Mouse (Mus musculus) embryonic facial prominence, embryonic 13.5 days (tissue): Measurements from ENCODE around the gene Abcg4. TPM values are rescaled to one million over a fixed set of nuclear protein-coding genes. Genes with fewer than 3 reads are reported as not detected.
"Not testable (repeated sequence)": the region's sequence is repeated elsewhere in the genome, so short reads cannot be mapped to it uniquely, and the experiment has no call there.

Experiments used
- ATAC-seq: fragments of 200-750 bp; cut with Nextera tagmentation; 2 replicates; pipeline ENCODE4 v1.8.0; 2017; ENCODE audit warnings: low read depth; ENCODE audit not compliant: insufficient number of reproducible peaks, insufficient read depth, low FRiP score, low TSS enrichment
- H3K27ac ChIP-seq: fragments of 300-500 bp; sonication (generic); 2 replicates; pipeline ENCODE4 v1.5.1; 2015; ENCODE audit warnings: moderate library complexity, mild to moderate bottlenecking, inconsistent platforms
- H3K27me3 ChIP-seq: fragments of 300-500 bp; sonication (generic); 2 replicates; pipeline ENCODE4 v1.6.1; 2015; ENCODE audit warnings: mild to moderate bottlenecking, inconsistent platforms
- H3K36me3 ChIP-seq: fragments of 300-500 bp; sonication (generic); 2 replicates; pipeline ENCODE4 v1.6.1; 2015; ENCODE audit warnings: mild to moderate bottlenecking, inconsistent platforms
- H3K4me1 ChIP-seq: fragments of 300-500 bp; sonication (generic); 2 replicates; pipeline ENCODE4 v1.6.1; 2015; ENCODE audit warnings: inconsistent platforms
- H3K4me2 ChIP-seq: fragments of 300-500 bp; sonication (generic); 2 replicates; pipeline ENCODE4 v1.6.1; 2015; ENCODE audit warnings: moderate library complexity, mild to moderate bottlenecking, inconsistent platforms
- H3K4me3 ChIP-seq: fragments of 300-500 bp; sonication (generic); 2 replicates; pipeline ENCODE4 v1.5.1; 2015; ENCODE audit warnings: mild to moderate bottlenecking, inconsistent platforms
- H3K9ac ChIP-seq: fragments of 300-500 bp; sonication (generic); 2 replicates; pipeline ENCODE4 v1.6.1; 2015; ENCODE audit warnings: mild to moderate bottlenecking, inconsistent platforms
- H3K9me3 ChIP-seq: fragments of 300-500 bp; sonication (generic); 2 replicates; pipeline ENCODE4 v1.6.1; 2016; ENCODE audit warnings: inconsistent platforms
- WGBS: fragments of 180-500 bp; shearing (Covaris S2); methylation state at CpG from one replicate; pipeline ENCODE4 v1.1.7; 2015; ENCODE audit warnings: mixed read lengths; 5-methylcytosine and 5-hydroxymethylcytosine counted together
- polyA plus RNA-seq: library from polyadenylated mRNA; unstranded; fragments of >200 nt; fragmentation: Nextera tagmentation; extraction: Ambion mirVana; gene quantifications from 2 replicates; pipeline ENCODE4 v1.2.1, GENCODE M21; 2015

Gene Abcg4
- 6.1 and 6.5 TPM in 2 replicates for polyA plus RNA-seq

- whole genome bisulfite sequencing, result 3% methylated on average over 38 of the region's 38 CpGs
- 0 out of 2 replicates have a peak, but pooled peaks have one; percentile 29 for ATAC-seq
- peaks cover 46% of the 10 kb centered on the region for H3K27me3 ChIP-seq
Measured at GRCm38 (mm10) chr9:44288076-44288958, at the start of gene Abcg4. Abcg4 (minus strand) TSS chr9:44288615.

GRCm38 (mm10) chr9:44337436-44338169 is 49.2 kb upstream of the Abcg4 start:
- Histone ChIP-seq H3K27me3 (no peaks in the 10 kb centered on the region), H3K4me2 (peak overlapping the region; percentile 66), H3K36me3 (peaks cover 62% of the 10 kb centered on the region), H3K9me3 (0 out of 2 replicates have a peak, but pooled peaks cover 8% of the 10 kb centered on the region), H3K4me1 (peaks cover 22% of the 10 kb centered on the region), H3K9ac (peak overlapping the region; percentile 98; the same call in 1 of the 2 replicates), H3K4me3 (peak overlapping the region; percentile 93; the same call in 1 of the 2 replicates), H3K27ac (0 out of 2 replicates have a peak overlapping the region, but pooled peaks have one; percentile 41)
- ATAC-seq, result no peak
- 72% methylated on average over 9 of the region's 9 CpGs for WGBS

More at GRCm38 (mm10) chr9:44288076-44288958, at the start of gene Abcg4:
- Histone ChIP-seq H3K4me2 (peak within 1 kb of the TSS; percentile 95), H3K27ac (no peak within 1 kb of the TSS), H3K4me1 (peaks cover 24% of the 10 kb centered on the region), H3K36me3 (peaks cover 33% of the 10 kb centered on the region), H3K9me3 (no peaks in the 10 kb centered on the region), H3K4me3 (peak within 1 kb of the TSS; percentile 71), H3K9ac (peak within 1 kb of the TSS; percentile 78)

- Histone ChIP-seq H3K4me1 (peaks cover 17% of the 10 kb centered on the region), H3K9me3 (0 out of 2 replicates have a peak, but pooled peaks cover 8% of the 10 kb centered on the region), H3K4me3 (peak overlapping the region; percentile 93), H3K9ac (peak overlapping the region; percentile 98), H3K27ac (no peak overlapping the region), H3K4me2 (peak overlapping the region; percentile 66), H3K36me3 (peaks cover 66% of the 10 kb centered on the region), H3K27me3 (no peaks in the 10 kb centered on the region)
- ATAC-seq, result no peak
- WGBS, result 65% methylated on average over 3 of the region's 3 CpGs
Measured at GRCm38 (mm10) chr9:44336964-44337363, 48.5 kb upstream of the Abcg4 start.

- peak overlapping the region; percentile 98 for H3K9ac ChIP-seq
- whole genome bisulfite sequencing, result 28% methylated on average over 4 of the region's 4 CpGs
- not testable (repeated sequence) for H3K9me3 ChIP-seq, H3K27me3 ChIP-seq, ATAC-seq
- H3K27ac ChIP-seq, result 0 out of 2 replicates have a peak overlapping the region, but pooled peaks have one; percentile 22
- peak overlapping the region; percentile 93 for H3K4me3 ChIP-seq
- H3K4me1 ChIP-seq, result peaks cover 17% of the 10 kb centered on the region
- peaks cover 66% of the 10 kb centered on the region for H3K36me3 ChIP-seq
- peak overlapping the region; percentile 66 for H3K4me2 ChIP-seq
Measured at GRCm38 (mm10) chr9:44336513-44336912, 48.1 kb upstream of the Abcg4 start.

GRCm38 (mm10) chr9:44336093-44336406 is 47.6 kb upstream of the Abcg4 start:
- peak overlapping the region; percentile 97; the same call in 1 of the 2 replicates for H3K27ac ChIP-seq
- H3K9me3 ChIP-seq, result 0 out of 2 replicates have a peak, but pooled peaks cover 8% of the 10 kb centered on the region
- WGBS, result 1% methylated on average over 5 of the region's 5 CpGs
- no peak for ATAC-seq
- H3K4me2 ChIP-seq, result peak overlapping the region; percentile 66
- peak overlapping the region; percentile 93 for H3K4me3 ChIP-seq
- H3K9ac ChIP-seq, result peak overlapping the region; percentile 98
- H3K36me3 ChIP-seq, result peaks cover 66% of the 10 kb centered on the region
- H3K27me3 ChIP-seq, result no peaks in the 10 kb centered on the region
- H3K4me1 ChIP-seq, result peaks cover 17% of the 10 kb centered on the region

GRCm38 (mm10) chr9:44335331-44336092 is 47.1 kb upstream of the Abcg4 start:
- peak overlapping the region; percentile 97 for H3K27ac ChIP-seq
- H3K9ac ChIP-seq, result peak overlapping the region; percentile 98
- WGBS, result under 1% methylated on average over 50 of the region's 50 CpGs
- H3K27me3 ChIP-seq, result no peaks in the 10 kb centered on the region
- H3K9me3 ChIP-seq, result 0 out of 2 replicates have a peak, but pooled peaks cover 8% of the 10 kb centered on the region
- H3K4me1 ChIP-seq, result peaks cover 17% of the 10 kb centered on the region
- peak overlapping the region; percentile 66 for H3K4me2 ChIP-seq
- ATAC-seq, result no peak
- H3K4me3 ChIP-seq, result peak overlapping the region; percentile 93
- peaks cover 66% of the 10 kb centered on the region for H3K36me3 ChIP-seq

GRCm38 (mm10) chr9:44334396-44335330 is 46.2 kb upstream of the Abcg4 start, which contains the start of gene H2afx:
H2afx (plus strand) TSS chr9:44334694.
- peak within 1 kb of the TSS; percentile 93 for H3K4me3 ChIP-seq
- 0 out of 2 replicates have a peak, but pooled peaks cover 8% of the 10 kb centered on the region for H3K9me3 ChIP-seq
- H3K27me3 ChIP-seq, result no peaks in the 10 kb centered on the region
- H3K27ac ChIP-seq, result peak within 1 kb of the TSS; percentile 97
- H3K36me3 ChIP-seq, result peaks cover 69% of the 10 kb centered on the region
- peaks cover 17% of the 10 kb centered on the region for H3K4me1 ChIP-seq
- WGBS, result under 1% methylated on average over 91 of the region's 91 CpGs
- peak within 1 kb of the TSS; percentile 66 for H3K4me2 ChIP-seq
- H3K9ac ChIP-seq, result peak within 1 kb of the TSS; percentile 98
- ATAC-seq, result peak; percentile 96

- no peak overlapping the region for H3K9ac ChIP-seq
- ATAC-seq, result no peak
- peaks cover 68% of the 10 kb centered on the region for H3K36me3 ChIP-seq
- H3K4me3 ChIP-seq, result no peak overlapping the region; the same call in 1 of the 2 replicates
- 95% methylated on average over 13 of the region's 13 CpGs for WGBS
- 0 out of 2 replicates have a peak, but pooled peaks cover 8% of the 10 kb centered on the region for H3K9me3 ChIP-seq
- H3K27me3 ChIP-seq, result no peaks in the 10 kb centered on the region
- H3K4me1 ChIP-seq, result peaks cover 17% of the 10 kb centered on the region
- H3K4me2 ChIP-seq, result no peak overlapping the region
- H3K27ac ChIP-seq, result no peak overlapping the region
Measured at GRCm38 (mm10) chr9:44332918-44333638, 44.7 kb upstream of the Abcg4 start.

- WGBS, result 95% methylated on average over 6 of the region's 6 CpGs
- Histone ChIP-seq H3K36me3 (peaks cover 58% of the 10 kb centered on the region), H3K4me1 (peaks cover 11% of the 10 kb centered on the region), H3K27me3 (no peaks in the 10 kb centered on the region), H3K9ac (no peak overlapping the region), H3K4me3 (no peak overlapping the region), H3K27ac (no peak overlapping the region), H3K9me3 (0 out of 2 replicates have a peak, but pooled peaks cover 8% of the 10 kb centered on the region), H3K4me2 (no peak overlapping the region)
- ATAC-seq, result no peak
Measured at GRCm38 (mm10) chr9:44330736-44331135, 42.3 kb upstream of the Abcg4 start.
